Comparison of ENCODE assay signal across 9 mouse cellular contexts in the genomic region with DNA sequence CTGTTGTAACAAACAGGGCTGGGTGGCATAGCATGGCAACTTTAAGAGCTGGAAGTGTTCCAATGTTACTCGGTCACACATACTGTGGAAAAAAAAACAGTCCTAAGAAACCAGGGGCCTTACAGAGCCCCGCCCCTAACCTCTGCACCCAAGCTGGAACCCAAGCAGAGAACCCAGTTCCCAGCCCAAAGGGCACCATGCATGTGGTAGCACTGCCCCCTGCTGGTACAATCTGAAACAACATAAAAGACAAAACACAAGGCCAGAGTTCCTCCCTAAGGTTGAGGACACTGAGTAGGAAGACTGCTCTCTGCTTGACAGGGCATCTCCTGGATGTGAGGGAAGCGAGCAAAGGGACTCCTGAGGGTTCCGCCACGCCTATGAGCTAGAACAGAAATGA. TPM values are rescaled to one million over a fixed set of nuclear protein-coding genes. Genes with fewer than 3 reads are reported as not detected.
DNase-seq lines count a peak whose midpoint lies in the region; ATAC-seq and TF ChIP-seq lines count a peak whose summit lies in the region.
"Had no signal": no experiment of that assay in that cellular context is flagged by ENCODE, and none has a peak within 500 bp of the region (broad histone marks: within the 10 kb centered on the region; RNA-seq: fewer than 3 reads in every experiment).

No protein-coding gene starts in this region.

- TF ChIP-seq POLR2A in embryonic fibroblast, embryonic 13.5 days (IDR thresholded peaks at IDR 0.05; ENCODE audit: low read depth, low read length) = no peak
- no peak for TF ChIP-seq POLR2A in kidney, adult 2 months (IDR thresholded peaks at IDR 0.05; ENCODE audit: low read depth, low read length)

- no peaks in the 10 kb centered on the region for H3K36me3 ChIP-seq in forebrain, embryonic 10.5 days (replicated peaks)
- H3K36me3 ChIP-seq in forebrain, embryonic 12.5 days (replicated peaks) = no peaks in the 10 kb centered on the region
- no peaks in the 10 kb centered on the region for H3K36me3 ChIP-seq in kidney, adult 2 months (ENCODE audit: control insufficient read depth, insufficient read depth, low read length)
- H3K36me3 ChIP-seq in limb, embryonic 11.5 days (ENCODE audit: control insufficient read depth, insufficient read depth, low read length) = no peaks in the 10 kb centered on the region
- H3K36me3 ChIP-seq: stomach, embryonic 15.5 days had no signal

- H3K9me3 ChIP-seq in forebrain, embryonic 10.5 days = no peaks in the 10 kb centered on the region
- H3K9me3 ChIP-seq in forebrain, embryonic 12.5 days = no peaks in the 10 kb centered on the region
- H3K9me3 ChIP-seq in limb, embryonic 11.5 days (ENCODE audit: control insufficient read depth, low read length) = no peaks in the 10 kb centered on the region
- H3K9me3 ChIP-seq: stomach, embryonic 15.5 days had no signal

- peak; percentile 83 for TF ChIP-seq CTCF in embryonic fibroblast, embryonic 13.5 days (IDR thresholded peaks at IDR 0.05; ENCODE audit: borderline replicate concordance, insufficient read depth, low read length)
- TF ChIP-seq CTCF in kidney, adult 2 months (conservative IDR thresholded peaks at IDR 0.05; ENCODE audit: insufficient read depth, insufficient read length, low read depth, low read length) = peak; percentile 93

- no peak overlapping the region for H3K27ac ChIP-seq in forebrain, embryonic 10.5 days
- H3K27ac ChIP-seq in forebrain, embryonic 12.5 days = no peak overlapping the region
- no peak overlapping the region for H3K27ac ChIP-seq in embryonic fibroblast, embryonic 13.5 days (ENCODE audit: insufficient read depth, low read length)
- H3K27ac ChIP-seq in kidney, adult 2 months (ENCODE audit: insufficient read depth, low read depth, low read length) = no peak overlapping the region
- H3K27ac ChIP-seq in limb, embryonic 11.5 days (replicated peaks; ENCODE audit: low read depth, low read length) = no peak overlapping the region
- H3K27ac ChIP-seq: stomach, embryonic 15.5 days had no signal

- H3K4me2 ChIP-seq in forebrain, embryonic 12.5 days = no peak overlapping the region
- H3K4me2 ChIP-seq in limb, embryonic 11.5 days (ENCODE audit: low read depth, severe bottlenecking) = no peak overlapping the region
- H3K4me2 ChIP-seq: stomach, embryonic 15.5 days had no signal

- peak; percentile 73 for DNase-seq in forebrain, embryonic 10.5 days (ENCODE audit: extremely low spot score, low spot score)
- DNase-seq in 416B (ENCODE audit: low read depth) = peak; percentile 69
- peak; percentile 67 for DNase-seq in brain, adult 2 months (ENCODE audit: low read depth, low spot score)
- peak; percentile 58 for DNase-seq in kidney, adult 2 months
- peak; percentile 87 for DNase-seq in limb, embryonic 11.5 days (ENCODE audit: low spot score)
- peak; percentile 40 to 66 for DNase-seq in right cerebral cortex, postnatal 10 days (ENCODE audit: low spot score in 2 of 2)

- H3K9ac ChIP-seq in forebrain, embryonic 12.5 days = no peak overlapping the region
- H3K9ac ChIP-seq in limb, embryonic 11.5 days (ENCODE audit: low read length) = no peak overlapping the region
- H3K9ac ChIP-seq: stomach, embryonic 15.5 days had no signal

- H3K4me3 ChIP-seq in forebrain, embryonic 10.5 days = no peak overlapping the region
- H3K4me3 ChIP-seq in forebrain, embryonic 12.5 days (replicated peaks) = no peak overlapping the region
- H3K4me3 ChIP-seq in embryonic fibroblast, embryonic 13.5 days (ENCODE audit: insufficient read depth, low read length) = no peak overlapping the region
- no peak overlapping the region for H3K4me3 ChIP-seq in kidney, adult 2 months (ENCODE audit: insufficient read depth, low read depth, low read length)
- H3K4me3 ChIP-seq in limb, embryonic 11.5 days (ENCODE audit: low read depth, low read length) = no peak overlapping the region
- H3K4me3 ChIP-seq: stomach, embryonic 15.5 days had no signal

- WGBS in forebrain, embryonic 10.5 days = 26% methylated on average over 5 of the region's 5 CpGs
- 19% methylated on average over 5 of the region's 5 CpGs for WGBS in forebrain, embryonic 12.5 days
- 20% methylated on average over 5 of the region's 5 CpGs for WGBS in kidney, adult 2 months
- WGBS in limb, embryonic 11.5 days = 24% methylated on average over 5 of the region's 5 CpGs

- no peaks in the 10 kb centered on the region for H3K4me1 ChIP-seq in forebrain, embryonic 10.5 days
- no peaks in the 10 kb centered on the region for H3K4me1 ChIP-seq in forebrain, embryonic 12.5 days
- no peaks in the 10 kb centered on the region for H3K4me1 ChIP-seq in embryonic fibroblast, embryonic 13.5 days (ENCODE audit: control insufficient read depth, insufficient read depth, low read length)
- no peaks in the 10 kb centered on the region for H3K4me1 ChIP-seq in kidney, adult 2 months (ENCODE audit: control insufficient read depth, insufficient read depth, low read length)
- H3K4me1 ChIP-seq in limb, embryonic 11.5 days (ENCODE audit: control insufficient read depth, insufficient read depth, low read length) = no peaks in the 10 kb centered on the region
- H3K4me1 ChIP-seq: stomach, embryonic 15.5 days had no signal

- H3K27me3 ChIP-seq in forebrain, embryonic 10.5 days (ENCODE audit: poor library complexity, severe bottlenecking) = peaks cover 41% of the 10 kb centered on the region
- H3K27me3 ChIP-seq in forebrain, embryonic 12.5 days = peaks cover 23% of the 10 kb centered on the region
- no peaks in the 10 kb centered on the region for H3K27me3 ChIP-seq in kidney, adult 2 months (replicated peaks; ENCODE audit: control insufficient read depth, insufficient read depth, low read length)
- 0 out of 2 replicates have a peak, but pooled peaks cover 2% of the 10 kb centered on the region for H3K27me3 ChIP-seq in limb, embryonic 11.5 days (ENCODE audit: control insufficient read depth, insufficient read depth, low read length)
- H3K27me3 ChIP-seq: stomach, embryonic 15.5 days had no signal

- no peak for ATAC-seq in forebrain, embryonic 12.5 days (ENCODE audit: low FRiP score)
- ATAC-seq in limb, embryonic 11.5 days (ENCODE audit: insufficient number of reproducible peaks, low FRiP score, low TSS enrichment, low read depth) = no peak

RNA-seq across cellular contexts. Expression of a gene that starts 14.9 kb away (rescaled TPM):
- 4.6 and 5.3 TPM in 2 replicates for polyA plus RNA-seq in forebrain, embryonic 10.5 days (2016; fragmentation: Nextera tagmentation; extraction: Ambion mirVana)
- 1.7 and 3.0 TPM in 2 replicates for polyA plus RNA-seq in forebrain, embryonic 12.5 days (2016; fragmentation: Nextera tagmentation; extraction: Ambion mirVana)
- 3.4 and 7.8 TPM in 2 replicates for polyA plus RNA-seq in embryonic fibroblast, embryonic 13.5 days (2011; ENCODE audit: insufficient read length, low read depth, missing spikeins)
- polyA plus RNA-seq in kidney, adult 2 months (2012; rRNA removed) = 1.4 and 3.0 TPM in 2 replicates
- polyA plus RNA-seq in limb, embryonic 11.5 days (2014; fragmentation: Nextera tagmentation; extraction: Ambion mirVana) = 2.2 and 3.7 TPM in 2 replicates
